Mouse (Mus musculus) granulocyte monocyte progenitor cell, adult 5-6 weeks (primary cell): ENCODE measurements around the gene Spatc1l. TPM values are rescaled to one million over a fixed set of nuclear protein-coding genes. Genes with fewer than 3 reads are reported as not detected.

Experiments
- ATAC-seq: replicated peaks from 2 replicates; pipeline ENCODE4 v1.8.0; 2016; ENCODE audit warnings: mild to moderate bottlenecking, moderate TSS enrichment, inconsistent platforms; ENCODE audit not compliant: poor library complexity, severe bottlenecking
- total RNA-seq, 2 experiments: library from RNA; stranded (forward) in 1 of 2; stranded (reverse) in 1 of 2; fragments of 200-712, 200-1000 nt in 1 of 2; fragments of >200 nt in 1 of 2; fragmentation: Nextera tagmentation in 1 of 2; gene quantifications; 2 replicates each; pipeline ENCODE4 v1.2.3; 2014 to 2017

Gene Spatc1l
- total RNA-seq, 2 experiments from 2014 or later = not detected

DNA sequence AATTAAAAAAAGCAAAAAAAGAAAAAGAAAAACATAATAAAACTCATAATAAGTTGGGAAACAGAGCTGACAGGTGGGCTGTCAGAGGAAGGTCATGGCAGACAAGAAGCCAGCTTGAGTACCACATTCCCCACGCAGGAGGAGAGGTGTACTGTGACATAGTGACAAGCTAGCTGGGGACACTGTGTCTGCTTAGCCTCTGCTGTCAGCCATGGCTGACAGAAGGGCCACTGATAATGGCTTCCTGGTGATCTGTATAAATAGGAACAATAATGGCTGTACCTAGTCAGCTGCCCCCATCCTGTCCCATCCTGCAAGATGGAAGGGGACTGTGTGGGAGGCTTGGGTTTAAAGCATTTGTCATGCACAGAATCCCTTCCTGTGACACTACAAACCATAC lies 24.1 kb downstream of the Spatc1l start:
- no peak for ATAC-seq

GRCm38 (mm10) chr10:76590197-76590596 lies 28.1 kb downstream of the Spatc1l start:
- no peak for ATAC-seq

- ATAC-seq = no peak
Observed at GRCm38 (mm10) chr10:76596338-76596737, 34.3 kb downstream of the Spatc1l start.

- no peak for ATAC-seq
Observed at GRCm38 (mm10) chr10:76602690-76603089, 40.6 kb downstream of the Spatc1l start.

GRCm38 (mm10) chr10:76612473-76612872 lies 50.4 kb downstream of the Spatc1l start:
- ATAC-seq = no peak

Other genes starting within 250 kb of the Spatc1l start
- 4.4 and 6.6 TPM in 2 replicates for gene Dip2a, start 217.0 kb upstream of the Spatc1l start, total RNA-seq (2014; fragmentation: Nextera tagmentation)
- 1.2 and 2.3 TPM in 2 replicates for gene Dip2a, start 217.0 kb upstream of the Spatc1l start, total RNA-seq (2017)
- 12.7 TPM in 1 of 2 replicates, not detected in the other for gene AC141477.1, start 121.8 kb upstream of the Spatc1l start, total RNA-seq (2014; fragmentation: Nextera tagmentation)
- gene AC141477.1, start 121.8 kb upstream of the Spatc1l start, total RNA-seq (2017) = 10.5 TPM in 1 of 2 replicates, not detected in the other
- 39.5 and 41.9 TPM in 2 replicates for gene Pcnt, start 119.5 kb upstream of the Spatc1l start, total RNA-seq (2014; fragmentation: Nextera tagmentation)
- 53.6 and 55.6 TPM in 2 replicates for gene Pcnt, start 119.5 kb upstream of the Spatc1l start, total RNA-seq (2017)
- not detected in 2 replicates for gene 2610028H24Rik, start 113.2 kb upstream of the Spatc1l start, total RNA-seq (2014; fragmentation: Nextera tagmentation)
- gene 2610028H24Rik, start 113.2 kb upstream of the Spatc1l start, total RNA-seq (2017) = not detected in 2 replicates
- gene Mcm3ap, start 93.3 kb upstream of the Spatc1l start, total RNA-seq (2014; fragmentation: Nextera tagmentation) = 63.4 and 84.6 TPM in 2 replicates
- gene Mcm3ap, start 93.3 kb upstream of the Spatc1l start, total RNA-seq (2017) = 50.6 and 60.1 TPM in 2 replicates
- gene Ybey, start 93.2 kb upstream of the Spatc1l start, total RNA-seq (2014; fragmentation: Nextera tagmentation) = 3.1 and 3.6 TPM in 2 replicates
- gene Ybey, start 93.2 kb upstream of the Spatc1l start, total RNA-seq (2017) = 4.3 and 6.5 TPM in 2 replicates
- gene Lss, start 30.7 kb upstream of the Spatc1l start, total RNA-seq (2014; fragmentation: Nextera tagmentation) = 1.8 and 13.6 TPM in 2 replicates
- 4.9 and 5.7 TPM in 2 replicates for gene Lss, start 30.7 kb upstream of the Spatc1l start, total RNA-seq (2017)
- gene Ftcd, start 13.4 kb downstream of the Spatc1l start, total RNA-seq (2014; fragmentation: Nextera tagmentation) = not detected in 2 replicates
- gene Ftcd, start 13.4 kb downstream of the Spatc1l start, total RNA-seq (2017) = not detected in 2 replicates
- gene Col6a2, start 61.4 kb downstream of the Spatc1l start, total RNA-seq (2014; fragmentation: Nextera tagmentation) = not detected in 2 replicates
- 0.13 TPM in 1 of 2 replicates, not detected in the other for gene Col6a2, start 61.4 kb downstream of the Spatc1l start, total RNA-seq (2017)
- gene Col6a1, start 163.9 kb downstream of the Spatc1l start, total RNA-seq (2014; fragmentation: Nextera tagmentation) = not detected in 2 replicates
- not detected in 2 replicates for gene Col6a1, start 163.9 kb downstream of the Spatc1l start, total RNA-seq (2017)